Mouse (Mus musculus) fibroblast of lung, adult 2 months (primary cell): Measurements from ENCODE around the gene Kctd20.

Experiments used
- DNase-seq: peaks from one replicate; pipeline ENCODE4 v3.0.0-alpha.2; 2011; ENCODE audit warnings: low read depth

Gene Kctd20

DNA sequence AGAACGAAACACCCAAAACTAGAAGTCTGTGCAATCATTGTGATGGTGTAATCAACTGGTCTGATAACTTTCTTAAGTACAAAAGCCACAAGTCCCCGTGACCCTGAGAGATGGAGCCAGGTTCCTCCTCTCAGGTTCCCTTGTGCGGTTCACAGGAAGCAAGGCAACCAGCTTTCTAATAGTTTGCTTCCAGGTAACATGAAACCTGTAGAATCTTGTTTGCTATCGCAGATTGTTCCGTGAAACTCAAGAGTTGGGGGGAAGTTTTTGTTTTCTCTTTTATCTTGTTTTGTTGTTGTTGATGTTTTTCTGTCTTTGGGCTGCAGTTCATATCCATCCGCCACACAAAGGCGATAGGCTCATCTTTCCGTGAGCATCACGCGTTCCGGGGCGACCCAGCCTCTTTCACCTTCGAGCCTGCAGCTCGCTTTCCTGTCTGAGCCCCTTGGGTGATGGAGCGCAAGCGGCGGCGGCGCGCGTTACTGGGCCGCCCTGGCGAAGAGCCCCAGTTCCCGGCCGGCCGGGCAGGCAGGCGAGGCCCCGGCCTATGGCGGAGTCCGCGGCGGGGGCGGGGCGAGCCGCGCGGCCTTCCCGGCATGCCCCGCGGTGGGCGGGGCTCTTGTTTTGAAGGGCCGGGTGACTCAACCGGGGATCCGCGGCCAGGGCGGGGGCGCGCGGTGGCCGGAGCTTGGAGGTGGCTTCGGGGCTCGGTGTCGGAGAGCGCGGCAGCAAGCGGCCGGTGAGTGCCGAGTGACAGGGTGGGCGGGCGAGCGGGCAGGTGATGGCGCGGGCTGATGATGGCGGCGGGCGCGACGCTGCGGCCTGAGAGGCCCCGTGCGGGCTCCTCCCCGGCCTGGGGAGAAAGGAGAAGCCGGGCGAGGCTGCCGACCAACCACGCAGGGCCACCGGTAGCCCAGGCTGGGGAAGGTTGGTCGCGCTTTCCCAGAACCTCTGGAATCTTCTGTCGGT lies at the start of gene Kctd20:
Kctd20 (plus strand) TSS at position 120 of the 969 bp plus-strand sequence.
- DNase-seq: peak; percentile 61

DNA sequence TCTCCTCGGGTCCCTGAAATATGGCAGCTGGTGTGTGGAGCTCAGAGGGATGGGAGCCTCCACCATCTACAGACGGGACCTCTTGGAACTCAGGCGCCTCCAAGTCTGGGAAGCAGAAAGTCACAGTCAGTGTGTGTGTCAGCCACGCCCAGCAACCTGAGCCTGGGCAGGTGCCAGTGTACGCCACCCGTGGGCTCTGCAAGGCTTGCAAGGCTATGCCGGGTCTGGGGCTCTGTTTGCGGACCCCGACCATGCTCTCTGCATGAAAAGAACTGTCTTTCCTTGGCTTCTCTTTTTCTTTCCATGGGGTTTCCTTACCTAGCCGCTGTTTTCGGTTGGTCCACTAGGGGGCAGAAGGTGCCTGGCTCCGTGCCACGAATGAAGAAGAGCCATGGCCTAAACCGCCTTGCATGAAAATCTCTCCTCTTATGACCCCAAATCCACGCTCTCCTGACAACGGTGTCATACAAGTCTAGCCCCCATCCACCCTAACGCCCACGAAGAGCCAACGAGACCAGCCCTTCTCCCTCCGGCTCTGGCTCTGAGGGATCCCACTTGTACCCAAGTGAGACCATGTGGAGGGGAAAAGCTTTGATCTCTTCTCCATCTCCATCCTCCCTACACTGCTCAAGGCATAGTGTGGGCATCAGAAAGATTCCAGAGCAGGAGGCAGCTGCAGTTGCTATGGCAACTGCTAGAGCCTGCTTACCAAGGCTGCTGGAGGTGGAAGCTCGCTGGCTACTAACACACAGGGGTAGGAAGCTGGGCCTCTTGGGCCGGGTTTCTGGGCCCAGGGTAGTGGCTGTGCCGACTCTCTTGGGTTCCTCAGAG lies 47.0 kb upstream of the Kctd20 start:
- DNase-seq: no peak

DNA sequence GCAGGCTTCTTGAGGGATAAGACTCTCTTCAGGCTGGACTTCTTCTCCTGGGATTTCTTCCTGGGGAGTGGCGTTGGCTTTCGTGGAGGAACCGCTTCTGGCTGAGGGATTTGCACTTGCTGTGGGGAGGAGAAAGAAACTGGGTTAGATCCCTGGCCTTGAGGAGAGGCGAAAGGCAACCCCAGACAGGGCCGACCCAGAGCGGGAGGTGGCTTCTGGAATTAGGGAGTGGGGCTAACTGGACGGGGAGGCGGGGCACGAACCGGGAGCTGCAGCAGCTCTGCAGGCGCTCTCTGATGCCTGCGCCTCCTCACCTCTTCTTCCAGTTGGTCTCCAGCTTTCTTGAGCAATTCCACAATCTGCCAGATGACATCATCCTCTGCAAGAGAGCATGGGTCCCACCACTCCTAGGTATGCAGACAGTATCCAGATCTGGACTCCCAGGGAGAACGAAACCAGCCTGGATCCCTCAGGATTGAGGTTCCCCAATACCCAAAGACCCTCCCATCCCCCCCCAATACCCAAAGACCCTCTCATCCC lies 46.3 kb upstream of the Kctd20 start:
- no peak for DNase-seq

DNA sequence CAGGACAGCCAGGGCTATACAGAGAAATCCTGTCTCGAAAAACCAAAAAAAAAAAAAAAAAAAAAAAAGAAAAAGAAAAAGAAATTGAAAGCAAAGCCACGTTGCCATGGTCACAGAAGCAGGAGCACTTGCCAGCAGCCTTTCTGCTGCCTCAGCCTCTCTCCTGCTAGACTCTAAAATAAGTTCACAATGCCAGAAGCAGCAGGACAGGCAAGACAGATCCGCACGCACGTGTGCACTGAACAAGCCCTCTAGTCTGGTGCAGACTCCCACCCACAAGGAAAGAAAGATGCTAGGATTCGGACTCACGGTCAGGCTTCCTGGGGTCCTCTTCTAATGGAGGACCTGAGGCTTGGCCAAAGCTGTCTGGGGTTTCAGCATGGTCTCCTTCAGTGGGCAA lies 43.8 kb upstream of the Kctd20 start:
- no peak for DNase-seq

DNA sequence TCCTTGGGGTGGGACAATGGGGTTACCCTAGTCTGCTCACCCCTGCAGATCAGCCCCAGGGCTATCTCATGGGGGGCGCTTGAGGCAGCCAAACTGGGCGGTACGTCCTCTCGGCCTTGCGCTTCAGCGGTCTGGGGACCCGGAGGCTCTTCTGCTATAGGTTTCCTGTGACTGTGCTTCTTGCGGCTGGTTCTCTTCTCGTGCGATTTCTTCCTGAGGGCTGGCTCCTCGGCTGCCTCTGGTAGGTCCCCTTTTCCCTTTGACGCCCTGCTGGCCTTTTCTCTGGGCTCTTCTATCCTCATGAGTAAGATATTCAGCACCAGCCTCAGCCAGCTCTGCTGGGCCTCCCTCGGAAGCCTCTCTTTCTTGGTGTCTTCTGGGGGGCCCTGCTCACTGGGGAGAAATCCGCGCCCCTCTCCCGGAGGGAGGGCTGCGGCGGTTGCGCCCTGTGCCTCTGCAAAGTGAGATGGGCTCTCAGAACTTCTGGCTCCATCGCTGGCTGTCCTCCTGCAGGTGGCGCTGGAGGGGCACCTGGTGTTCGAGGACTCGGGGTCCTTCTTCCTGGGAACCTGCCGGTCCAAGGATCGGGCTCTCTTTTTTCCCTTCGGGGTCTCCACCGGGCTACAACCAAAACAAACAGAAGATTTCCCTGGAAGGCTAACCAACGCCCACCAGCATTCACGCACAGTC lies 42.4 kb upstream of the Kctd20 start:
- no peak for DNase-seq

DNA sequence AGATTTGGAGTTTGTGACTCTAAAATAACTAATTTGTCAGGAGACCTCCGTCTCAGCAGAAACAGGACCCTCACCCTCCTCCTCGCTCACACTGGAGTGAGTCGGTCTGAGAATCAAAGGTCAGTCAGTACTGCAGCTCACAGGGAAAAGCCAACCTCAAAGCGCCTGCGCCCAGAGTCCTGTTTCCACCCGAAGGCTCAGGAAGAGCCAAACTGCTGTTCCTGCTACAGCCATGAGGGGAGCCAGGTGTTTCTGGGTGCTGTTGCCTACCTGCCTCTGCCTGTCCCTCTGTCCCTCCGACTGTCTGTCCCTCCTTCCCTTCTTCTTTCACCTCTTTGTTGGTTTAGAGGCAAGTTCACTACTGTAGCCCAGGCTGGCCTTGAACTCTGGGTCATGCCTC lies 41.6 kb upstream of the Kctd20 start:
- DNase-seq: no peak

DNA sequence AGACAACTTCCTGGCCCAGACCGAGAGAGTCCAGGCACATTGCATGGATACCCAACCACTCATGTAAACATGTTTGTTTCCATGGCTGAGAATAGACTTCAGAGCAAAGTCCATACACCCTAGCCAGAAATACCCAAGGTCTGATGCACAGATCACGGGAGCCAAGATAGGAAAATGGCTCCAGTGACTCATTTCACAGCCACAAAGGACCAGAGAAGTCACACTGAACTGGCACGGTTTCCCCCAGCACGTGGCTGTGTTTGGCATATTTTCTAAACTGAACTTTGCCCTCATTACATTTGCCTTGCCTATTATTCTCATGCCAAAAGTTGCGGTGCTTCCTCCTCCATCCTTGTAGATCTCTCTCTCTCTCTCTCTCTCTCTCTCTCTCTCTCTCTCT lies 38.5 kb upstream of the Kctd20 start:
- DNase-seq: peak; percentile 81

DNA sequence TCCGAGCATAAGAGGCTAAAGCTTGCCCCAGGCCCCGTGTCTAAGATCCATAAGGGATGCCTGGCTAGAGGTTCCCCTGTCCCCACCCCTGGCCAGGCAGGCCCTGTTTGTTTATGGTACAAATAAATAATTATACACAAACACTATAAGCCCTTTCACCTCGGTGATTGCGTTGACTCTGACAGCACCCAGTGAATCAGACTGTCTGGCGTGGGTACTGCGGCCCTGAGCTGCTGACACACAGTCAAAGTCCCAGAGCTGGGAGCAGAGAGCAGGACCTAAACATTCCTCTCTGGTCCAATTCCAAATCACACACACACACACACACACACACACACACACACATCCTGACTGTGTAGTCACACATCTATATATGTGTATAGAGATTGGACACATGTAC lies 37.8 kb upstream of the Kctd20 start:
- no peak for DNase-seq

DNA sequence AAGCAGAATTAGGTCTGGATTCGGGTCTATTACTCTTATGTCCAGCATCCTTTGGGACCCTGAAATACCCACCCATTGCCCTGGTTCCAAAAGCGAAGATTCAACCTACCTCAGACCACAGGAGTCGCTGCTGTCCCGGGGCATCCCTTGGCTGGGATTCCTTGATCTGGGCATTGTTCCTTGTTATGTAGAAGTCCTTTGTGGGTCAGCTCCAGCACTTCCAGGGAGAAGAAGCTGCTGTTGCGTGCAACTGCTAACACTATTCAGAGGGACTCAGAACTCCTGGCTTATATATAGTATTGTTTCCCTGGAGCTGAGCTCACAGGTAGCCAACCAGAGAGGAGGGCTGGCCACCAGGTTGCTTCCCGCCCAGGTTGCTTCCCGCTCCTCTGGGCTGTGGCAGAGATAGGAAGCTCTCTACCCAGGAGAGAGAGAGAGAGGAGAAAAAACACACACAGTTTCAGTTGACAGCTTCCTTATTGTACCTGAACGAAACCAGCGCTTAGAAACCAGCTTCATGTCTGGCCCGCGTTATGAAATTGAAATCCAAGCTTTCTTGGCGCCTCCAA lies 36.6 kb upstream of the Kctd20 start, which contains the start of gene 4930539E08Rik:
4930539E08Rik (minus strand) TSS at position 265 of the 569 bp plus-strand sequence.
- DNase-seq: no peak

DNA sequence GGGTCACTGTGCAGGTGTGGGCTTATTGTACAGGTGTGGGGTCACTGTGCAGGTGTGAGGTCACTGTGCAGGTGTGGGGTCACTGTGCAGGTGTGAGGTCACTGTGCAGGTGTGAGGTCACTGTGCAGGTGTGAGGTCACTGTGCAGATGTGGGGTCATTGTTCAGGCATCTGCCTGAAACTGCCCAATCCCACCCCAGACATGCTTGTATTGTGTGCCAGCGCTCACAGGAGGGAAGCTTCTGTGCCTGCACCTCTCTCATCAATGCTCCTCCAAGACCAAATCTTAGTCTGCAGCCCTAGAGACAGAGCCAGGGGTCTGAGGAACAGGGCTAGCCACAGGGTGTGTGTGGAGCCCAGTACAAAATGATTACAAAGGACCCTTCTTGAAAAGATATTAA lies 35.2 kb upstream of the Kctd20 start:
- no peak for DNase-seq

DNA sequence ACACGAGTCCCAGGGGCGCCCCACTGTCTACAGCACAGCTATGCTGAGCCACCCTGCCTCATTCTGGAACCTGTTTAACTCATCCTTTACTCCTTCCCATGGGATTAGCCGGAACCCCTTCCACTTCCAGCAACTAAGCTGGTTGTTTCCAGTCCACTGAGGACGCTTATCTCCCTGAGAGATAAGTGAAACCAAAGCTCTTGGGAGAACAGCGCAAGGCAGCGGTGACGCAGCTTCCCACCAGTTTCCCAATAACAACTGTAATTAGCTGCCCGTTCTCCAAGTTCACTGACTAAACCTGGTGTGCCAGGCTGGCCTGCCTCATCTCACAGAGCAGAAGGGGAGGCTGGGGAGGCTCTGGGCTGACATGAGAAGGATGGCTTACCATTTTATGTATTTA lies 30.7 kb upstream of the Kctd20 start:
- no peak for DNase-seq

DNA sequence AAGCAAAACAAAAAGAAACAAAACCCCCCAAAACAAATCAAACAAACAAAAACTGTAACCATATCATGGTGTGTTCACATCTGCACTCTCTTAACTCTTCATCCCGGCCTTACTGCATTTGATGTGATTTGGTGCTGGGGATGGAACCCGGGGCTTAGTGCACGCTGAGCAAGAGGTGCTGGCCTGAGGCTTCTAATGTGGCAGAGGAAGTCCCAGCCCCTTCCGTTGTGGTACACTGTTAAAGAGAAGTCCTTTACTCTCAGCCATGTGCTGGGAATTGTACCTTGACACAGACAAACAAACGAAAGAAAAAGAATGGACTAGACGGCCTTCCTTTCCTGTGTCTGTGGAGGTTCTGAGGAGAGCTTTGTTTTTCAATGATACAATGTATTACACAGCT lies 29.7 kb upstream of the Kctd20 start:
- DNase-seq: no peak

DNA sequence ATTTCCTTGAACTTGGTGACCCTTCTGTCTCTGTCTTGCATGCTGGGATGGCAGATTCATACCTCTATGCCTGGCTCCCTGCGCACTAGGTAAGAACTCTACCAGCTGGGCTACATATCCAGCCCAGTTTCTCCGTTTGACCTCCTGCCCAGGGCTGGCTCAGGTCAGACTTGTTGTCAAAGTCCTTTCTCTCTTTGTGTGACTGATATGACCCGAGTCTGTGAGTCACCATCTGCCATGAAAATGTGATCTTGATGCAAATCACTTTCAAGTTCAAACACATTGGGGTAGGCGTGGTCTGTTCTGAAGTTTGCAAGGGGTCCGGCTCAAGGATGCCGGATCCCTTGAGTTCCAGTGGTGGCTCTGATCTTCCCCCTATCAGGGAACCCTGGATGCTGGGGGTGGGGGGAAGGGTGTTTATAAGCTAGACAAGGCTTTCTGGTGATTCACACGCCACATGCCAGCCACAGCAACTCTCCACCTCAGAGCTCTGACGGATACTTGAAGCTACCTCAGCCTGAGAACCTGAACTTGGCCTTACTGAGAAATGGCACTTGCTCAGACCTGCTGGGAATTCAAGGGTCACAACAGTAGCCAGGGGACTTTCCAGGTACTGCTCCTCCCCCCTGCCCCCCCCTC lies 26.7 kb upstream of the Kctd20 start:
- DNase-seq: no peak

DNA sequence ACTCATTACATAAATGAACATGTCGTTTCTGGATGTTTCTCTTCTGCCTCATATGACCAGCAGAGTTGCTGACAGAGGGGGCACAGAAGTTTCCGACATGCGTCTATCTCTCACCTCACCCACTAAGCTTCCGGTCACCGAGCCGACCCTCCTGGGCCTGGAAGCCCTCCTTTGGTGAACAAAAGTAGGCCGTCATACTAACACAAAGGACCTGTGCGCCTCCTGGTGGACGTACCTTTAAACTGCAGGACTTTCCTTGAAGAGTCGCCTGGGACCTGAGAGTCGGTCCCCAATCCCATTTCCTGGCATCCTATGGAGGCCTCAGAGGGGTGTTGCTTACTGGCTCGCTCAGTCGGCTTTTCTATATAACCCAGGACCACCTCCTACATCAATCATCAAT lies 25.4 kb upstream of the Kctd20 start:
- no peak for DNase-seq

DNA sequence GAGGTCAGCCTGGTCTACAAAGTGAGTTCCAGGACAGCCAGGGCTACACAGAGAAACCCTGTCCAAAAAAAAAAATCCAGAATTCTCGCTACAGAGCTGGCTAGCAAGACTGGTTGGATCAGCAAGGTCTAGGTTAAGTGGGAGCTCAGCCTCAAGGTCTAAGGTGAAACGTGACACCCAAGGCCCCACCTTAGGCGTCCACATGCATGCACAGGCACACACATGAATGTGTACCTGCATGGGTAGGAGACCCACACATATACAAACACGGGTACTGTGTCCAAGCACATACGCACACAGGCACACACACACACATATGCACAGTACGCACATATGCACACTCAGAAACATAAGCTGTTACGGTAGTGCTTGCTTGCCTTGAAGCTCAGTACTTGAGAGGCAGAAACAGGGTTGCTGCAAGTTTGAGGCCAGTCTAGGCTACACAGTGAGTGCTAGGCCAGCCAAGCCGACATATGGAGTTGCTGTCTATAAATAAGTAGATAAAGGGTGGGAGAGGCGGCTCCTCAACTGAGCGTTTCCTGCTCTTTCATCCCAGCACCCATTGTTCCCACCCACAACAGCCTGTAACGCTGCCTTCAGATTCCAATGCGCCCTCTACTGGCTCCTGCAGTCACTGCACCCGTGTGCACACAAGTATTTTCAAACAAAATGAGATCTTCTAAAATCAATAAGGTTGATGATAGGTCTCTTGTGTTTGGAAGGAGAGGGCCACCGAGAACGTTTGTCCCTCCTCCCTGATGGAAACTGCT lies 24.7 kb upstream of the Kctd20 start:
- DNase-seq: no peak

DNA sequence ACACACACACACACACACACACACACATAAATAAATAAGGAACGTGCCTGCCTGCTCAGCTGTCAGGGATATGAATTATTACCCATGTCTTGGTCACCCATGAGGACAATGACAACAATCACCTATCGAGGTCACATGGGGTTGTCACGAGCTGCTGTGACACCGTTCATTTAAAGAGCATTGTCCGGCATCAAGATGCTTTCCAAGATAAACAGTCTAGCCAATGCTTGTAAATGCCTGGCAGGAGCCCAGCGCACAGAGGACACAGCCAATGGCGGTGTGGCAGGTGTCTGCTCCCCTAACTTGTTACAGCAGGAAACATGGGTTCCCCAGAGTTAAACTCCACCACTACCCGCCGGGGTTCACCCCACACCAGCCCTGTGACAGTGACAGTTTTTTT lies 23.7 kb upstream of the Kctd20 start:
- no peak for DNase-seq

DNA sequence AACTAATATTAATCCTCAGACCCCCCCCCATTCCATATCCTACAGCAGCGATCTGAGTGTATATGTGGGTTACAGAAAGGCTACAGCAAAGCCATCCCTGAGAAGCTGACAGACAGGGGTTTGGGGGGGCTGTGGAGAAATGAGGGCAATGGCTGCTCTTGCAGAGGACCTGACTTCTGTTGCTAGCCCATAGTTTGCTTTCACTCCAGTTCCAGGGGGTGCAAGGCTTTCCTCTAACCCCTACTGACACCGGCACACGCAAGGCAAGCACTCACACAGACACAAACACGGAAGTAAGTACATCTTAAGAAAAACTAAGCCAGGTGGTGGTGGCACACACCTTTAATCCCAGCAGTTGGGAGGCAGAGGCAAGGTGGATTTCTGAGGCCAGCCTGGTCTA lies 22.4 kb upstream of the Kctd20 start:
- DNase-seq: no peak

DNA sequence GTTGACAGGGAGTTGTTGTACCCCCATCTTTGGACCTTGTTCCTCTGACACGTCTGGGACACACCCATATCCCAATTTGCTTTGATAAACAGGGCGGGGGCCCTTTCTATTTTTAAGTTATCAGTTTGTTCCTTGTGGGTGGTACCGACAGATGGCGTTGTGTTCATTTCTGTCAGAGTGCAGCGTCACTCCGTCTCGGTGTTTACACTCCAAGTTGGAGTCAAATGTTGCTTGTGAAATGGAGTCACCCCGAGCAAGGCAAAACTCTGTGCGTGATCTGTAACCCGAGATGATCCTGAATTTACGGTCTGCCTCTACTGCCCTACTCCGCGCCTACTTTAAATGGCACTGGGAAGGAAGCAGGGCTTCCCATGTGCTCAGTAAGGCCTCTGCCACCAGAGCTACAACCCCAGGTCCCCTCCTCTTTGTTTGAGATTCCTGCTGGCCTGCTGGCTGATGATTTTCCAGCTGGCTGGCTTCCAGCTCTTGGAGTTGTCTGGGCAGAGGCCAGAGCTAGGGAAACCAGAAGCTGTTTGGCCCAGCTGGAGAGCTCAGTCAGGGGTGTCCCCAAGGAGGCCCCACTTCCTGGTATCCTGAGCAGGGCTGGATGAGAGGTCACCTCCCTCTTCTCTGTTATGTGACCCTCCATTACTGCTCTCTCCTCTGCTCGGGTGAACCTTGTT lies 21.2 kb upstream of the Kctd20 start:
- peak; percentile 75 for DNase-seq

DNA sequence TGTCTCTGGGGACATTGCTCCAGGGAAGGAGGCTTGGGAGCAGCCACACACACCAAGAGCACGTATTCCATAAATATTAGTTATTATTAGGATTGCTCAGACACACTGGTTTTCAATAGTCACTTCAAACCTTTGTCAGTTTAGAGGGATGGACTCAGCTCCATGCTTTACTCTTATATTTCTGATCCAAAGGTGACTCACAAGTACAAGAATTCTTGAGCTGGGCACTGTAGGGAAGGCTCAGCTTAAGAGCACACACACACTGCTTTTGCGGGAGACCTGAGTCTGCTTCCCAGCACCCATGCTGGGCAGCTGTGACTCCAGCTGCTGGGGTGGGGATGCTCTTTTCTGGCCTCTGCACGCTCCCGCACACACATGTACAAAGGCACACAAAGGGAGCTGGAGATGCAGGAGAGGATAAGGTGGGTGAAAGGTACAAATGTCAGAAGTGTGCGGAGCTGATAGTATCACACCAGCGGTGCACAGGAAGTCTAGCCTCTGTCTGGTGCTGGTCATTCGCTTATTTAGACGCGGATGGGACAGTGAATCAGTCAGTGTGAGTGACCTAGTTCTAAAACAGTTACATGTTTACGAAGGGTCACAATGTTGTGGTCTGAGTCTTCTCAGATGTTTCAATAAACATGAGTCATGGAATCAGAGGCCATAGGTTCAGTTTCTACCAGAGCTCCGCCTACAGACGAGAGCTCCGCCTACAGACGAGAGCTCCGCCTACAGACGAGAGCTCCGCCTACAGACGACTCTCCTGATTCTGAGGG lies 20.1 kb upstream of the Kctd20 start:
- no peak for DNase-seq
